Mouse (Mus musculus): Measurements from ENCODE around the gene Camkv. TPM values are rescaled to one million over a fixed set of nuclear protein-coding genes. Genes with fewer than 3 reads are reported as not detected.

Camkv gene
- polyA plus RNA-seq, 2 experiments = 0.10 TPM; not detected in 1

DNA sequence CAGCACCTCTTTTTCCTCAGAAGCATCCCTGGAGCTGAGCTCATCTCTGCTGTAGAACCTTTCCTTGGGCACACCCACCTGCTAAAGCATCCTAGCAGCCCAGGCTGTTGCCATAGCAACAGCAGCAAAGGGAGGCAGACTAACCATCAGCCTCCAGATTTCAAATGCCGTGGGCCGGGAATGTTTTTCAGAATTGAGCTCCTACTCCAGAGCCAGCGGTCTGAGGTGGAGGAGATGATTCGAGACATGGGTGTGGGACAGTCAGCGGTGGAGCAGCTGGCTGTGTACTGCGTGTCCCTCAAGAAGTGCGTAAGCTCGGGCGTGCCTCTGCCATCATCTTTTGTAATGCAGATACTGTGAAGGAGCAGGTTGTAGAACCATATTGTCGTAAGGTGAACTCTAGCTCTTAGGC lies 25.9 kb downstream of the Camkv start:
- no peak overlapping the region for H3K4me3 ChIP-seq (ENCODE audit: insufficient read depth in 1 of 2, low read depth in 2 of 2, low read length in 2 of 2)
- 91% methylated on average over 10 of the region's 10 CpGs for WGBS (ENCODE audit: insufficient replicate concordance)
- H3K27me3 ChIP-seq (ENCODE audit: control insufficient read depth, insufficient read depth, low read length) = no peaks in the 10 kb centered on the region
- TF ChIP-seq CTCF (IDR thresholded peaks at IDR 0.05; ENCODE audit: low read depth) = no peak
- TF ChIP-seq EP300 (IDR thresholded peaks at IDR 0.05; ENCODE audit: low read depth) = no peak
- no peak overlapping the region for H3K27ac ChIP-seq
- H3K9ac ChIP-seq (replicated peaks) = no peak overlapping the region
- H3K36me3 ChIP-seq (replicated peaks; ENCODE audit: control insufficient read depth, insufficient read depth, low read depth) = peaks cover 46% of the 10 kb centered on the region
- H3K9me3 ChIP-seq (ENCODE audit: control insufficient read depth, low read length) = no peaks in the 10 kb centered on the region
- ATAC-seq (ENCODE audit: insufficient read depth) = no peak
- DNase-seq (ENCODE audit: low read depth in 3 of 3, low spot score in 3 of 3) = no peak
- no peak overlapping the region for H3K4me2 ChIP-seq (ENCODE audit: low read depth)
- H3K4me1 ChIP-seq (replicated peaks; ENCODE audit: control insufficient read depth in 2 of 2, insufficient read depth in 2 of 2, low read length in 1 of 2) = peaks cover 0 to 4% of the 10 kb centered on the region in 2 experiments; a peak in 1 of 4 replicates

DNA sequence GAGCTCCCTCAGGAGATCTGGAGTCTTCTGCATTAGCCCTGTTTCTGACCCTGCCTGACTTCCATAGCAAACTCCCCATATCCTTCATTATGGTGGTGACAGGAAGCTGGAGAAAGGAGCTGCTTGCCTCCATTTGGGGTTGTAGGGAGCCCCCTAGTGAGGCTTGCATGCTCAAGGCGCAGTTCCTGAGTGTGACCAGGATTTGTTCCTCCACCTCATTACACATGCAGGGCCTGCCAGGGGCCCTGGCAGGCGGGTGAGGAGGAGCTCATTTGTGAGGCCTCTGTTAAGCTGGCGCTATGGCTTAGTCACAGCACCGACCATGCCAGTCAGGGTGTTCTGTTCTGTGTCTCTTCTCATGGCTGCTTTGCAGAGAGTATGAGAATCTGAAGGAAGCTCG lies 26.4 kb downstream of the Camkv start:
- TF ChIP-seq EP300 (IDR thresholded peaks at IDR 0.05; ENCODE audit: low read depth) = no peak
- TF ChIP-seq CTCF (IDR thresholded peaks at IDR 0.05; ENCODE audit: low read depth) = peak; percentile 55
- Histone ChIP-seq H3K4me2 (ENCODE audit: low read depth) (no peak overlapping the region), H3K4me1 (replicated peaks; ENCODE audit: control insufficient read depth in 2 of 2, insufficient read depth in 2 of 2, low read length in 1 of 2) (peaks cover 0 to 4% of the 10 kb centered on the region in 2 experiments; a peak in 2 of 4 replicates), H3K27ac (no peak overlapping the region), H3K9me3 (ENCODE audit: control insufficient read depth, low read length) (no peaks in the 10 kb centered on the region), H3K4me3 (ENCODE audit: insufficient read depth in 1 of 2, low read depth in 2 of 2, low read length in 2 of 2) (no peak overlapping the region), H3K27me3 (ENCODE audit: control insufficient read depth, insufficient read depth, low read length) (no peaks in the 10 kb centered on the region), H3K36me3 (replicated peaks; ENCODE audit: control insufficient read depth, insufficient read depth, low read depth) (peaks cover 46% of the 10 kb centered on the region), H3K9ac (replicated peaks) (no peak overlapping the region)
- DNase-seq (ENCODE audit: low read depth in 3 of 3, low spot score in 3 of 3) (no peak), ATAC-seq (ENCODE audit: insufficient read depth) (no peak)
- WGBS (ENCODE audit: insufficient replicate concordance) = 60% methylated on average over 5 of the region's 5 CpGs

DNA sequence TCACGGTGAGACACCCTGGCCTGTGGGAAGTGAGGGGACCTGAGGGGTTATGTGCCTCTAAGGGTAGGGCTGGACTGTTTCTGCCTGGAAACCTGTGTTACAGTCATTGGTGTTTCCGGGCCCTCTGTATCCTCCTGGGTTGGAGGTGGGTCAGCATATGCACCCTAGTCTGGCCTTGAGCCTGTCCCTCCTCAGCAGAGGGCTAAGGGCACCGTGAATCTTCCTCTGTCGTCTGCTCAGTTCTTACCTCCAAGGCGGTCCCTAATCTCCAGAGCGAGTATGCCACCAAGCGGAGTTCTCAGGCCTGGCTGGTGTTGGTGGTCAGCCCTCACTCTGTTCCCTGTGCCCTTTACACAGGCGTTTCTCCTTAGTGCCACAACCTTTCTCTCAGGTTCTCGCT lies 27.4 kb downstream of the Camkv start:
- Histone ChIP-seq H3K4me2 (ENCODE audit: low read depth) (no peak overlapping the region), H3K9ac (replicated peaks) (no peak overlapping the region), H3K27ac (no peak overlapping the region), H3K4me3 (ENCODE audit: insufficient read depth in 1 of 2, low read depth in 2 of 2, low read length in 2 of 2) (no peak overlapping the region), H3K27me3 (ENCODE audit: control insufficient read depth, insufficient read depth, low read length) (no peaks in the 10 kb centered on the region), H3K4me1 (replicated peaks; ENCODE audit: control insufficient read depth in 2 of 2, insufficient read depth in 2 of 2, low read length in 1 of 2) (peaks cover 0 to 4% of the 10 kb centered on the region in 2 experiments; a peak in 2 of 4 replicates), H3K9me3 (ENCODE audit: control insufficient read depth, low read length) (no peaks in the 10 kb centered on the region), H3K36me3 (replicated peaks; ENCODE audit: control insufficient read depth, insufficient read depth, low read depth) (peaks cover 37% of the 10 kb centered on the region)
- DNase-seq (ENCODE audit: low read depth in 3 of 3, low spot score in 3 of 3) = no peak
- TF ChIP-seq CTCF (IDR thresholded peaks at IDR 0.05; ENCODE audit: low read depth) = no peak
- TF ChIP-seq EP300 (IDR thresholded peaks at IDR 0.05; ENCODE audit: low read depth) = no peak
- WGBS (ENCODE audit: insufficient replicate concordance) = 84% methylated on average over 9 of the region's 9 CpGs
- no peak for ATAC-seq (ENCODE audit: insufficient read depth)

DNA sequence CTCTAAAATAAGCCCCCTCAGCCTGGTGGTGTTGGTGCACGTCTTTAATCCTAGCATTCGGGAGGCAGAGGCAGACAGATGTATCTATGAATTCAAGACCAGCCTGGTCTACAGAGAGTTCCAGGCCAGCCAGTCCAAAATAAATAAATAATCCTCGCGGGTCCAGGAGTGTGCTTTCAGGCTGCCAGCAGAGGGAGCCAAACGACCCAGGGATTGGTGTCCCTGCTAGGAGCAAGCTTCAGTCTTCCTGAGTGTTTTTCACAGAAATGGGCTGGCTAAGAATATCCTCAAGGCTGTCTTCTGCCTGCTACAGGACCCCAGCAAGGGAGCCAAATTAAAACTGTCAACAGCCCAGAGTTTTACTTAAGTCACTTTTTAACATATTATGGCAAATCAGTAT lies 28.2 kb downstream of the Camkv start:
- Histone ChIP-seq H3K36me3 (replicated peaks; ENCODE audit: control insufficient read depth, insufficient read depth, low read depth) (peaks cover 33% of the 10 kb centered on the region), H3K4me3 (ENCODE audit: insufficient read depth in 1 of 2, low read depth in 2 of 2, low read length in 2 of 2) (no peak overlapping the region), H3K4me1 (replicated peaks; ENCODE audit: control insufficient read depth in 2 of 2, insufficient read depth in 2 of 2, low read length in 1 of 2) (peaks cover 0 to 4% of the 10 kb centered on the region in 2 experiments; a peak in 2 of 4 replicates), H3K27me3 (ENCODE audit: control insufficient read depth, insufficient read depth, low read length) (no peaks in the 10 kb centered on the region), H3K9ac (replicated peaks) (no peak overlapping the region; the same call in 1 of the 2 replicates), H3K4me2 (ENCODE audit: low read depth) (no peak overlapping the region), H3K9me3 (ENCODE audit: control insufficient read depth, low read length) (no peaks in the 10 kb centered on the region), H3K27ac (peak overlapping the region; percentile 21)
- WGBS (ENCODE audit: insufficient replicate concordance) = 12% methylated on average over 5 of the region's 5 CpGs
- ATAC-seq (ENCODE audit: insufficient read depth) (peak; percentile 70), DNase-seq (ENCODE audit: low read depth in 3 of 3, low spot score in 3 of 3) (peak; percentile 70 to 77 (median 71))
- TF ChIP-seq EP300 (IDR thresholded peaks at IDR 0.05; ENCODE audit: low read depth) (peak; percentile 48; the same call in 1 of the 2 replicates), CTCF (IDR thresholded peaks at IDR 0.05; ENCODE audit: low read depth) (peak; percentile 98)

DNA sequence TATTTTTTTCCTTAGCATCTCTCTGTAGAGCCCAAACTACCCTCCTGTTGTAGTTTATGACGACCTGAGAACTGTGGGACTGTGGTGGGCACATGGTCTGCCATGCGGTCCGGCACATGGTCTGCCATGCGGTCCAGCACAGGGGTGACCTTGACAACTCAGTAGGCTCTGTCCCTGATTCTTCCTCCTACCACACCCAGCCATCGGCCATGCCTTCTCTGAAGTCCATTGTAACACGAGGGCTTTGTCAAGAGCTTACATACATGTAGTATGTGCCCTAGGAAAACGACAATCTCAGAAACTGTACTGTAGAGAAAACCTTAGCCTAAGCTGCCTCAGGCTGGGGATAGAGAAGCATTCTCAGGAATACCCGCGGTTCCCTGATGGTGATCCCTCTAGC lies 29.2 kb downstream of the Camkv start:
- Histone ChIP-seq H3K27me3 (ENCODE audit: control insufficient read depth, insufficient read depth, low read length) (no peaks in the 10 kb centered on the region), H3K36me3 (replicated peaks; ENCODE audit: control insufficient read depth, insufficient read depth, low read depth) (peaks cover 27% of the 10 kb centered on the region), H3K4me3 (ENCODE audit: insufficient read depth in 1 of 2, low read depth in 2 of 2, low read length in 2 of 2) (no peak overlapping the region), H3K4me2 (ENCODE audit: low read depth) (no peak overlapping the region), H3K27ac (no peak overlapping the region), H3K4me1 (replicated peaks; ENCODE audit: control insufficient read depth in 2 of 2, insufficient read depth in 2 of 2, low read length in 1 of 2) (peaks cover 0 to 4% of the 10 kb centered on the region in 2 experiments; a peak in 2 of 4 replicates), H3K9ac (replicated peaks) (no peak overlapping the region), H3K9me3 (ENCODE audit: control insufficient read depth, low read length) (no peaks in the 10 kb centered on the region)
- DNase-seq (ENCODE audit: low read depth in 3 of 3, low spot score in 3 of 3) = no peak
- no peak for ATAC-seq (ENCODE audit: insufficient read depth)
- TF ChIP-seq EP300 (IDR thresholded peaks at IDR 0.05; ENCODE audit: low read depth) (no peak), CTCF (IDR thresholded peaks at IDR 0.05; ENCODE audit: low read depth) (no peak)
- WGBS (ENCODE audit: insufficient replicate concordance) = 84% methylated on average over 9 of the region's 9 CpGs
